Mouse (Mus musculus) adrenal gland, adult 18-20 months (tissue): ENCODE measurements at regions not wholly inside any gene's neighbourhood (a gene's known extent, or its start where the extent isn't known, plus 50 kb on each side); places are given as distances from the start of the nearest gene placed in this dataset.
"Not testable (repeated sequence)": the region's sequence is repeated elsewhere in the genome, so short reads cannot be mapped to it uniquely, and the experiment has no call there.

ENCODE experiments used
- DNase-seq, 2 experiments: peaks; one replicate each; pipeline ENCODE4 v3.0.0; 2021 to 2022; ENCODE audit warnings: low spot score in 2 of 2

- not testable (repeated sequence) for DNase-seq
Observed at GRCm38 (mm10) chr12:115119134-115119826, 928.2 kb upstream of the Zfp386 start.

- DNase-seq = no peak
Observed at GRCm38 (mm10) chr12:115121259-115121658, 926.3 kb upstream of the Zfp386 start.

GRCm38 (mm10) chr12:115121899-115122298, 925.6 kb upstream of the Zfp386 start:
- DNase-seq = no peak

GRCm38 (mm10) chr12:115132930-115133329, 914.6 kb upstream of the Zfp386 start:
- DNase-seq = not testable (repeated sequence)

GRCm38 (mm10) chr12:115145407-115145806, 902.1 kb upstream of the Zfp386 start:
- DNase-seq = not testable (repeated sequence)

GRCm38 (mm10) chr12:115146471-115146870, 901.1 kb upstream of the Zfp386 start:
- not testable (repeated sequence) for DNase-seq

GRCm38 (mm10) chr12:115151967-115152366, 895.6 kb upstream of the Zfp386 start:
- DNase-seq = not testable (repeated sequence)

GRCm38 (mm10) chr12:115158231-115158630, 889.3 kb upstream of the Zfp386 start:
- DNase-seq = not testable (repeated sequence)

GRCm38 (mm10) chr12:115158717-115159232, 888.7 kb upstream of the Zfp386 start:
- not testable (repeated sequence) for DNase-seq

- not testable (repeated sequence) for DNase-seq
Observed at GRCm38 (mm10) chr12:115165499-115165898, 882.0 kb upstream of the Zfp386 start.

GRCm38 (mm10) chr12:115166006-115166405, 881.5 kb upstream of the Zfp386 start:
- DNase-seq = not testable (repeated sequence)

- DNase-seq = peak in 1 of 2 experiments; percentile 15
Observed at GRCm38 (mm10) chr12:115193482-115194103, 853.9 kb upstream of the Zfp386 start.

- no peak for DNase-seq
Observed at GRCm38 (mm10) chr12:115197322-115198117, 850.0 kb upstream of the Zfp386 start.

- not testable (repeated sequence) for DNase-seq
Observed at GRCm38 (mm10) chr12:115207833-115208448, 839.6 kb upstream of the Zfp386 start.

GRCm38 (mm10) chr12:115222671-115223070, 824.9 kb upstream of the Zfp386 start:
- no peak for DNase-seq

- no peak for DNase-seq
Observed at GRCm38 (mm10) chr12:115229965-115230364, 817.6 kb upstream of the Zfp386 start.

GRCm38 (mm10) chr12:115242661-115243060, 804.9 kb upstream of the Zfp386 start:
- DNase-seq = peak in 1 of 2 experiments; percentile 4

GRCm38 (mm10) chr12:115247298-115247697, 800.2 kb upstream of the Zfp386 start:
- DNase-seq = not testable (repeated sequence)

- DNase-seq = no peak
Observed at GRCm38 (mm10) chr12:115257802-115258201, 789.7 kb upstream of the Zfp386 start.

- no peak for DNase-seq
Observed at GRCm38 (mm10) chr12:115258744-115259143, 788.8 kb upstream of the Zfp386 start.

- DNase-seq = not testable (repeated sequence)
Observed at GRCm38 (mm10) chr12:115262431-115262830, 785.1 kb upstream of the Zfp386 start.
